Mouse (Mus musculus) liver, embryonic 16.5 days (tissue): ENCODE results near the gene Ccdc153. TPM values are rescaled to one million over a fixed set of nuclear protein-coding genes. Genes with fewer than 3 reads are reported as not detected.

ENCODE experiments used
- ATAC-seq: fragments of 200-750 bp; cut with Nextera tagmentation; 2 replicates; pipeline ENCODE4 v1.8.0; 2017; ENCODE audit warnings: low read depth, mild to moderate bottlenecking, moderate number of reproducible peaks, moderate library complexity
- H3K27ac ChIP-seq: fragments of 300-500 bp; sonication (generic); 2 replicates; pipeline ENCODE4 v1.5.1; 2014; ENCODE audit warnings: mild to moderate bottlenecking, low read length
- H3K27me3 ChIP-seq: fragments of 300-500 bp; sonication (generic); 2 replicates; pipeline ENCODE4 v1.6.1; 2014; ENCODE audit warnings: low read depth, low read length, mixed read lengths; ENCODE audit not compliant: control insufficient read depth, insufficient read depth
- H3K36me3 ChIP-seq: fragments of 300-500 bp; sonication (generic); 2 replicates; pipeline ENCODE4 v1.6.1; 2014; ENCODE audit warnings: mild to moderate bottlenecking; ENCODE audit not compliant: control insufficient read depth, insufficient read depth
- H3K4me1 ChIP-seq: fragments of 300-500 bp; sonication (generic); 2 replicates; pipeline ENCODE4 v1.6.1; 2014; ENCODE audit warnings: low read depth, low read length, mixed read lengths; ENCODE audit not compliant: control insufficient read depth
- H3K4me2 ChIP-seq: fragments of 300-500 bp; sonication (generic); 2 replicates; pipeline ENCODE4 v1.6.1; 2014; ENCODE audit warnings: low read depth, low read length, mixed read lengths
- H3K4me3 ChIP-seq: fragments of 300-500 bp; sonication (generic); 2 replicates; pipeline ENCODE4 v1.5.1; 2014; ENCODE audit warnings: low read depth, mild to moderate bottlenecking, low read length
- H3K9ac ChIP-seq: fragments of 300-500 bp; sonication (generic); 2 replicates; pipeline ENCODE4 v1.6.1; 2014; ENCODE audit warnings: low read depth, low read length
- H3K9me3 ChIP-seq: fragments of 300-500 bp; sonication (generic); replicated peaks from 2 replicates; pipeline ENCODE4 v1.6.1; 2016; ENCODE audit warnings: low read length; ENCODE audit not compliant: control insufficient read depth
- WGBS: fragments of 180-500 bp; shearing (Covaris S2); extraction: QIAGEN DNeasy Blood & Tissue Kit; methylation state at CpG from one replicate; pipeline ENCODE4 v1.1.7; 2014; ENCODE audit not compliant: insufficient replicate concordance; 5-methylcytosine and 5-hydroxymethylcytosine counted together
- polyA plus RNA-seq: library from polyadenylated mRNA; unstranded; fragments of >200 nt; fragmentation: Nextera tagmentation; extraction: Ambion mirVana; gene quantifications from 2 replicates; pipeline ENCODE4 v1.2.1, GENCODE M21; 2015

Ccdc153 gene
- polyA plus RNA-seq, 1 experiment from 2014 or later: not detected

DNA sequence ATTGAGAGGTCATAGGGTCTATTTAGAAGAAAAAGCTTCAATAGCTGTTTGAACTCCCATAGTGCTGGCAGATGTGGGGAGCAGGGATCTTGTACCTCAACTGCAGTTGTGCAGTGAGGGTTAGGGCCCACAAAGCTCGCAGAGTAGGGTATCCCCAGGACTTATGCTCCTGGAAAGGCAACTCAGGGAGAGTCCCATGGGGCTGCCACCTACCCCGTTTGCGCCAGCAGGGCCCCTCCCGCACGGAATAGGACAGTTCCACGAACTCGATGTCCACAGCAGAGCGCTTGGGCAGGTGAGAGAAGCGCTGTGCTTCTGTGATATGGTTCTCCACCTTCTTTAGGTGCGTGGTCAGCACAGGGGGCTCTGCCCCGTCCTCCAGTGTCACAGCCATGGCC is 46.5 kb downstream of the Ccdc153 start:
- Histone ChIP-seq H3K4me2 (peak overlapping the region; percentile 88), H3K9me3 (no peaks in the 10 kb centered on the region), H3K27ac (peak overlapping the region; percentile 96), H3K27me3 (no peaks in the 10 kb centered on the region; the same call in 1 of the 2 replicates), H3K4me3 (peak overlapping the region; percentile 75), H3K9ac (peak overlapping the region; percentile 95), H3K36me3 (peaks cover 14% of the 10 kb centered on the region), H3K4me1 (peaks cover 34% of the 10 kb centered on the region)
- no peak for ATAC-seq
- WGBS: 6% methylated on average over 11 of the region's 11 CpGs

DNA sequence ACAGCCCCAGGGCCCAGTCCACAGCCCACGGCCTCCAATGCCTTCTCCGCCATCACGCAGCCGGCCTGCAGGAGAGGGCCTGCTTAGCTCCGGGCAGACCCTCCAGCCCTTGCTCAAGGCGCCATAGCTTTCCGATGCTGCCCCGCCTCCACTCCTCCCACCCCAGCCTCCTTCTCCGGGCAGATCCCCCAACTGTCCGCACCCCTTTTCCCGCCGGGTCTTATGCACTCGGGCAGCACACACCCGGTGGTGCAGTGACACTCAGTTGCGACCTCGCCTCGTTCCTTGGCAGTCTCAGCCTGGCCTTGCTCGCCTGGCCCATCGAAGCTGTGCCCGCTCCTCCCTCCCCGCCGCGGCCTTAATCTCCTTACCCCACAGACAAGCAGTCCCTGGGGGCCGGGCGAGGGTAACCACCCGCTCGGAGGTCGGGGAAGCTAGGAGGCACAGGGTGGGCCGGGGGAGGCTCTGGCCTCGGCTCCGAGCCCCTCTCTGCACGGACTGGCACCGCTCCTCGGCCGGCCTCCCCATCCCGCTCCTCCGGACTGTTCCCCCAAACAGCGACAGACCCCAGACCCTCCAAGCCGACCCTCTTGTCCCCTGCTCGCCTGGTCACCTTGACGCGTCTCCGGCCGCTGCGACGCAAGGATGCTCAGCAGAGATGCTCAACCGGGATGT is 47.1 kb downstream of the Ccdc153 start:
- H3K36me3 ChIP-seq: peaks cover 14% of the 10 kb centered on the region
- peak overlapping the region; percentile 95 for H3K9ac ChIP-seq
- WGBS: 2% methylated on average over 47 of the region's 47 CpGs
- H3K4me1 ChIP-seq: peaks cover 34% of the 10 kb centered on the region
- no peaks in the 10 kb centered on the region for H3K9me3 ChIP-seq
- peak; percentile 28 for ATAC-seq
- H3K27me3 ChIP-seq: no peaks in the 10 kb centered on the region; the same call in 1 of the 2 replicates
- H3K4me2 ChIP-seq: peak overlapping the region; percentile 88
- peak overlapping the region; percentile 75 for H3K4me3 ChIP-seq
- H3K27ac ChIP-seq: peak overlapping the region; percentile 96

DNA sequence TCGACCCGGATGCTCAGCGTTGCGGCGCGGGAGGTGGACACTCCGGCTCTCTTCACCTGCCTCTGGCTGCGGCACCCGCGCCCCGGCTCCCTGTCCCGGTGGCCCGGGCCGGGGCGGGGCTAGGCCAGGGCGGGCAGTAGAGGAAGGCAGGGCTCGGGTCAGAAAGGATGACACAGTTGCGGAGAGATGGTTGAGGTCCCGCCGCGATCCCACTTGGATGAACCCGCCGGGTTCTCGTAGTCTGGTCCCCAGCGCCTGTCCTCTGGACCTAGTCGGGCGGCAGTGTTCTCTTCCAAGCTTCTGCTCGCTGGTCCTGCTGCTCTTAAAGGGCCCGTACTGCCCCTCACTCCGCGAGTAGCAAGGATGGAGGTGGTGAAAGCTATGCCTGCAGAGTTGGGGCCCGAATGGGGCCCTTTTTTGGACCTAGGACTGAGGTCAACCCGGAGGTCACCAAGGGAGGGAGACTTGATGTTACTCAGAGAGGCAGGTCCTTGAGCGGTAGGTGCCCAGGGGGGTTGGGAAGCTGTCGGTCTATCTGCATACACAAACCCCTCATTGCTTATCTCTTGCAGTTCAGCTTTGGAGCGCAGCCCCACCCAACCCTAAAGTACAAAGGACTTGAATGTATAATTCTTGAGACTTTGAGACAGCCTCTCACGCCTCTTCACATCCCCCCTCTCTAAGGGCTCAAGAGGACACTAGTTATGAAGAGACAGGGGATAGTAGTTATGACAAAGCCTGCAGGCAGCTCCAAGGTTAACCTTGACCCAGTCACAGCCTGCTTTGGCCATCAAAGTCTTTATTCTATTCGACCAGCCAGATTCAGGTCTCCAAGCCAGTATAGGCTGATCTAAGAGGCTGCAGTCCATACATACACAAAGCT is 47.8 kb downstream of the Ccdc153 start, which contains the start of gene Abcg4:
TSS of gene Abcg4 (minus strand) at position 540 of the 883 bp plus-strand sequence.
- Histone ChIP-seq H3K4me1 (peaks cover 36% of the 10 kb centered on the region), H3K9me3 (no peaks in the 10 kb centered on the region), H3K27ac (peak within 1 kb of the TSS; percentile 96), H3K4me3 (peak within 1 kb of the TSS; percentile 75), H3K36me3 (peaks cover 22% of the 10 kb centered on the region), H3K4me2 (peak within 1 kb of the TSS; percentile 88), H3K9ac (peak within 1 kb of the TSS; percentile 95), H3K27me3 (no peaks in the 10 kb centered on the region; the same call in 1 of the 2 replicates)
- WGBS: 1% methylated on average over 38 of the region's 38 CpGs
- ATAC-seq: peak; percentile 85

DNA sequence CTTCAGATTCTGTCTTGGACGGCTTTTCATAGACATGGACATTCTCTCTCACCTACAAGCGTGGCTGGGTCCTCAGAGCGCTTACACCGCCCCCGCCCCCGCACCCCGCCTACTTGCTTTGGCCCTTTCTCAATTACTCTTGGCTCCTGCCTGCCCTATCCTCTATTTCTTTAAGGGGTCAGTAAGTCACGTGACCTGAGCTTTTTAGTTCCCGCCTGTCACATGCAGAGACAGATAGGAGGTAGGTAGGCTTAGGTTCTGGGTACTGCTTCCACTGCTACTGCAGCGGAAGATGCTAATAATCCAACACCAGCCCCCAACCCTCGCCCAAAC is 48.4 kb downstream of the Ccdc153 start:
- Histone ChIP-seq H3K4me3 (peak overlapping the region; percentile 75), H3K27me3 (no peaks in the 10 kb centered on the region; the same call in 1 of the 2 replicates), H3K9me3 (no peaks in the 10 kb centered on the region), H3K9ac (peak overlapping the region; percentile 95), H3K27ac (peak overlapping the region; percentile 96), H3K4me1 (peaks cover 36% of the 10 kb centered on the region), H3K4me2 (peak overlapping the region; percentile 88), H3K36me3 (peaks cover 27% of the 10 kb centered on the region)
- peak; percentile 40 for ATAC-seq
- 5% methylated on average over 11 of the region's 11 CpGs for WGBS

DNA sequence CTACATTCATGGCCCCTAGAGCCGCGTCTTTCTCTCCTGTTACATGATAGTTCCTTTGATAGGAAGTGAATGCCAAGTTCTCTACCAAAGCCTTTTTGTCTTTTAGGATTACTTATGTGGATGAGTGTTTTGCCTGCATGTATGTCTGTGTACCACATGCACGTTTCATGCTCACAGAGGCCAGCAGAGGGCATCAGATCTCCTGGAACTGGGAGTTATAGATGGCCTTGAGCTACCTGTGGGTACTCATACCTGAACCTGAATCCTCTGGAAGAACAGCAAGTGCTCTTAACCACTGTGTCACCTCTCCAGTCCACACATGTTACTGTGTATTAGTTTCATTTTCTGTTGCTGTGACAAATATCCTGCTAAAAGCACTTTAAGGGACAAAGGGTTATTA is 52.0 kb downstream of the Ccdc153 start:
- WGBS: 63% methylated on average over 3 of the region's 3 CpGs
- Histone ChIP-seq H3K27me3 (no peaks in the 10 kb centered on the region), H3K9me3 (no peaks in the 10 kb centered on the region), H3K36me3 (peaks cover 47% of the 10 kb centered on the region), H3K4me3 (no peak overlapping the region), H3K4me2 (no peak overlapping the region), H3K9ac (no peak overlapping the region), H3K4me1 (peaks cover 19% of the 10 kb centered on the region), H3K27ac (no peak overlapping the region)
- no peak for ATAC-seq

Other genes with a start within 250 kb of the Ccdc153 start
- gene Thy1, start 197.3 kb upstream of the Ccdc153 start, polyA plus RNA-seq: 0.19 and 0.38 TPM in 2 replicates
- 2.7 and 3.2 TPM in 2 replicates for gene Usp2, start 173.7 kb upstream of the Ccdc153 start, polyA plus RNA-seq
- gene Mfrp, start 138.9 kb upstream of the Ccdc153 start, polyA plus RNA-seq: 0.04 TPM in 1 of 2 replicates, not detected in the other
- 0.29 and 0.52 TPM in 2 replicates for gene C1qtnf5, start 133.4 kb upstream of the Ccdc153 start, polyA plus RNA-seq
- 0.07 TPM in 1 of 2 replicates, not detected in the other for gene Gm49380, start 127.2 kb upstream of the Ccdc153 start, polyA plus RNA-seq
- gene Rnf26, start 127.2 kb upstream of the Ccdc153 start, polyA plus RNA-seq: 27.1 and 32.3 TPM in 2 replicates
- 4.5 and 5.6 TPM in 2 replicates for gene Mcam, start 106.2 kb upstream of the Ccdc153 start, polyA plus RNA-seq
- gene Cbl, start 6.6 kb upstream of the Ccdc153 start, polyA plus RNA-seq: 4.4 and 5.0 TPM in 2 replicates
- gene Pdzd3, start 10.8 kb downstream of the Ccdc153 start, polyA plus RNA-seq: 0.04 and 0.14 TPM in 2 replicates
- 4.3 and 5.0 TPM in 2 replicates for gene Nlrx1, start 27.9 kb downstream of the Ccdc153 start, polyA plus RNA-seq
- 16.0 and 17.9 TPM in 2 replicates for gene Abcg4, start 47.9 kb downstream of the Ccdc153 start, polyA plus RNA-seq
- gene Hinfp, start 65.0 kb downstream of the Ccdc153 start, polyA plus RNA-seq: 10.1 and 12.6 TPM in 2 replicates
- 7.8 and 9.1 TPM in 2 replicates for gene C2cd2l, start 79.6 kb downstream of the Ccdc153 start, polyA plus RNA-seq
- 17.5 and 20.1 TPM in 2 replicates for gene Dpagt1, start 85.3 kb downstream of the Ccdc153 start, polyA plus RNA-seq
- 191 and 216 TPM in 2 replicates for gene H2afx, start 94.0 kb downstream of the Ccdc153 start, polyA plus RNA-seq
- 1,376 and 1,388 TPM in 2 replicates for gene Hmbs, start 103.6 kb downstream of the Ccdc153 start, polyA plus RNA-seq
- gene Vps11, start 121.0 kb downstream of the Ccdc153 start, polyA plus RNA-seq: 14.3 and 14.4 TPM in 2 replicates
- 14.3 and 14.5 TPM in 2 replicates for gene Hyou1, start 138.8 kb downstream of the Ccdc153 start, polyA plus RNA-seq
- gene Slc37a4, start 156.2 kb downstream of the Ccdc153 start, polyA plus RNA-seq: 65.1 and 81.4 TPM in 2 replicates
- gene Rps25, start 166.5 kb downstream of the Ccdc153 start, polyA plus RNA-seq: 791 and 928 TPM in 2 replicates
- gene Trappc4, start 166.9 kb downstream of the Ccdc153 start, polyA plus RNA-seq: 42.8 and 46.3 TPM in 2 replicates
- 12.2 and 16.3 TPM in 2 replicates for gene Ccdc84, start 177.9 kb downstream of the Ccdc153 start, polyA plus RNA-seq
- not detected in 2 replicates for gene Foxr1, start 200.5 kb downstream of the Ccdc153 start, polyA plus RNA-seq
- not detected in 2 replicates for gene Upk2, start 214.3 kb downstream of the Ccdc153 start, polyA plus RNA-seq
- 2.2 TPM in 2 replicates for gene Bcl9l, start 242.1 kb downstream of the Ccdc153 start, polyA plus RNA-seq